Mouse (Mus musculus) forebrain, embryonic 13.5 days (tissue): ENCODE measurements around the gene Kirrel. TPM values are rescaled to one million over a fixed set of nuclear protein-coding genes. Genes with fewer than 3 reads are reported as not detected.

Experiments
- ATAC-seq: fragments of 200-750 bp; cut with Nextera tagmentation; 2 replicates; pipeline ENCODE4 v1.8.0; 2017
- H3K27ac ChIP-seq: fragments of 300-500 bp; sonication (generic); 2 replicates; pipeline ENCODE4 v1.5.1; 2015; ENCODE audit warnings: inconsistent platforms, mild to moderate bottlenecking, moderate library complexity
- H3K27me3 ChIP-seq: fragments of 300-500 bp; sonication (generic); 2 replicates; pipeline ENCODE4 v1.6.1; 2015; ENCODE audit warnings: mild to moderate bottlenecking, inconsistent platforms
- H3K36me3 ChIP-seq: fragments of 300-500 bp; sonication (generic); 2 replicates; pipeline ENCODE4 v1.6.1; 2015; ENCODE audit warnings: mild to moderate bottlenecking, inconsistent platforms; ENCODE audit not compliant: poor library complexity, severe bottlenecking
- H3K4me1 ChIP-seq: fragments of 300-500 bp; sonication (generic); 2 replicates; pipeline ENCODE4 v1.6.1; 2015; ENCODE audit warnings: inconsistent platforms
- H3K4me2 ChIP-seq: fragments of 300-500 bp; sonication (generic); 2 replicates; pipeline ENCODE4 v1.6.1; 2015; ENCODE audit warnings: inconsistent platforms, mild to moderate bottlenecking, moderate library complexity
- H3K4me3 ChIP-seq: fragments of 300-500 bp; sonication (generic); 2 replicates; pipeline ENCODE4 v1.5.1; 2015; ENCODE audit warnings: mild to moderate bottlenecking, inconsistent platforms
- H3K9ac ChIP-seq: fragments of 300-500 bp; sonication (generic); 2 replicates; pipeline ENCODE4 v1.6.1; 2015; ENCODE audit warnings: mild to moderate bottlenecking, inconsistent platforms
- H3K9me3 ChIP-seq: fragments of 300-500 bp; sonication (generic); replicated peaks from 2 replicates; pipeline ENCODE4 v1.6.1; 2016; ENCODE audit warnings: inconsistent platforms
- WGBS: fragments of 180-500 bp; shearing (Covaris S2); methylation state at CpG from one replicate; pipeline ENCODE4 v1.1.7; 2015; 5-methylcytosine and 5-hydroxymethylcytosine counted together
- polyA plus RNA-seq: library from polyadenylated mRNA; unstranded; fragments of >200 nt; fragmentation: Nextera tagmentation; extraction: Ambion mirVana; gene quantifications from 2 replicates; pipeline ENCODE4 v1.2.1, GENCODE M21; 2015

Kirrel gene
- polyA plus RNA-seq: 5.8 and 7.4 TPM in 2 replicates

GRCm38 (mm10) chr3:87174096-87174768 is at the start of gene Kirrel:
Kirrel (minus strand) TSS chr3:87174747.
- Histone ChIP-seq H3K4me1 (peaks cover 44% of the 10 kb centered on the region), H3K4me3 (peak within 1 kb of the TSS; percentile 55), H3K36me3 (no peaks in the 10 kb centered on the region), H3K9me3 (no peaks in the 10 kb centered on the region), H3K27me3 (0 out of 2 replicates have a peak, but pooled peaks cover 6% of the 10 kb centered on the region), H3K4me2 (peak within 1 kb of the TSS; percentile 82), H3K27ac (peak within 1 kb of the TSS; percentile 68), H3K9ac (peak within 1 kb of the TSS; percentile 82)
- peak; percentile 89 for ATAC-seq
- WGBS: under 1% methylated on average over 43 of the region's 45 CpGs

DNA sequence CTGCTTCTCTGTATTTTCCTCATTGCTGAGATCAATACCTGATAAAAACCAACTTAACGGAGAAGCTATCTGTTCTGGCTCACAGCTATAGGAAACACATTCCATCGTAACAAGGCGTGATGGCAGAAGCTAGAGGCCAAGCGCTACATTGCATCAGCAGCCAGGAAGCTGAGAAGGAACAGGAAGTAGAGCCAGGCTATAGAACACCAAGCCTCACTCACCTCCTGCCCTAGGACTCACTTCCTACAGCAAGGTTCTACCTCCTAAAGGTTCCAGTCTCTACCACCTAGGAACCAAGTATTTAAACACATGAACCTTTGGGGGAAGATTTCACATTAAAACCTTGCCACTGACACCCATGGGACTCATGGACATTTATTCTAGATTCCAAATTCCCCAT is 49.1 kb upstream of the Kirrel start:
- no peaks in the 10 kb centered on the region for H3K9me3 ChIP-seq
- ATAC-seq: no peak
- H3K4me2 ChIP-seq: no peak overlapping the region
- no peak overlapping the region for H3K9ac ChIP-seq
- no peak overlapping the region for H3K4me3 ChIP-seq
- H3K36me3 ChIP-seq: no peaks in the 10 kb centered on the region
- no peaks in the 10 kb centered on the region for H3K27me3 ChIP-seq
- 92% methylated on average over 4 of the region's 4 CpGs for WGBS
- H3K4me1 ChIP-seq: no peaks in the 10 kb centered on the region
- no peak overlapping the region for H3K27ac ChIP-seq

GRCm38 (mm10) chr3:87222346-87222745 is 47.8 kb upstream of the Kirrel start:
- Histone ChIP-seq H3K27ac (no peak overlapping the region), H3K4me3 (no peak overlapping the region), H3K36me3 (no peaks in the 10 kb centered on the region), H3K27me3 (no peaks in the 10 kb centered on the region), H3K4me2 (no peak overlapping the region), H3K4me1 (no peaks in the 10 kb centered on the region), H3K9ac (no peak overlapping the region), H3K9me3 (no peaks in the 10 kb centered on the region)
- no peak for ATAC-seq
- 87% methylated on average over 5 of the region's 5 CpGs for WGBS

DNA sequence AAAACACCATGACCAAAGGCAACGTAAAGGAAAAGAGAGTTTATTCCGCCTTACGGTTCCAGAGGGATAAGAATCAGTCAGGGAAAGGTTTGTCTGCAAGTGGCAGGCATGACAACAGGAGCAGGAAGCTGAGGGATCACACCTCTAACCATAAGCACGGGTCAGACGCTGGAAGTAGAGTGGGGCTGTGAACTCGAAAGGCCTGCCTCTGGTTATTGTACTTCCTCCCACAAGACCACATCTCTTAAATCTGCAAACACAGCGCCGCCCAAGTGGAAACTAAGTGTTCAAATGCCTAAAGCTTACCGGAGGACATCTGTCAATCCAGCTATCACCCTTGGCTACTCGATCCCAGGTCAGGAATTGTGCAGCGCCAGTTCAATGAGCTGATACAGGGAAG is 40.6 kb upstream of the Kirrel start:
- no peak overlapping the region for H3K9ac ChIP-seq
- no peaks in the 10 kb centered on the region for H3K36me3 ChIP-seq
- no peak overlapping the region for H3K27ac ChIP-seq
- no peaks in the 10 kb centered on the region for H3K27me3 ChIP-seq
- H3K4me2 ChIP-seq: no peak overlapping the region
- 84% methylated on average over 11 of the region's 11 CpGs for WGBS
- no peak overlapping the region for H3K4me3 ChIP-seq
- no peaks in the 10 kb centered on the region for H3K4me1 ChIP-seq
- ATAC-seq: no peak
- H3K9me3 ChIP-seq: no peaks in the 10 kb centered on the region

- no peak overlapping the region for H3K4me2 ChIP-seq
- H3K36me3 ChIP-seq: no peaks in the 10 kb centered on the region
- ATAC-seq: no peak
- no peak overlapping the region for H3K9ac ChIP-seq
- no peaks in the 10 kb centered on the region for H3K27me3 ChIP-seq
- no peaks in the 10 kb centered on the region for H3K4me1 ChIP-seq
- no peak overlapping the region for H3K4me3 ChIP-seq
- H3K9me3 ChIP-seq: no peaks in the 10 kb centered on the region
- WGBS: 87% methylated on average over 19 of the region's 19 CpGs
- no peak overlapping the region for H3K27ac ChIP-seq
Observed at GRCm38 (mm10) chr3:87214221-87214864, 39.8 kb upstream of the Kirrel start.

DNA sequence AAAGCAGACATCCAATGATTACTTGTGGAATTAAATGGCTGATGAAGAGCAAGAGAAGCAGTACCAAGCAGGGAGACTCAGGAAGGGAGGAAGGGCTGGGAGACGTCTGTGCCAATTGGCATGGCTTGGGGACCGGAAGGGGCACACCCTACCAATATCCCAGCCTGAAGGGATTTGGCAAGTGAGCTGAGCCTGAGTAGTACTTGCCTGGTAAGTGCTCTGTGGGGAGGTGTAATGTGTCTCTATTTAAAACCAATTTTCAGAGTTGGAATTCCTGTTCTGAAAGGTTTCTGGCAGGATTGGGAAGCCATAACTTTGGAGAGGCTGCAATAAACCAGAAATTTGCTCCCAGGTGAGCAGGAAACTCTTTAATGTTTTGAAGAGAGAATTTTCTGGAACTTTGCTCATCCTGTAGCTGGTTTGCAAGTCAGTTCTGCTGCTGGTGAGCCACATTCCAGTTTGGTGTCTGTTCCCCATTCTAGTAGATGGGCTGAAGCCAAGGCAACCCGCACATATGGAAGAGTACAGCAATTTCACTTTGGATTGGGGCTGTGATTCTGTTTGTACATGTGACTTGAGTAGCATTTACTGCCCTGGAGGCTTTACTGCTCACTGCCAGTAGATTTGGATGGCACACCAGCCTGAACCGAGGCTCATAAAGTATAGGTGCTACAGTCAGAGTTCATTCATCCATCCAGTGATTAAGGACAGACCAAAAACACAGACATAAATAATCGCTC is 32.0 kb upstream of the Kirrel start:
- ATAC-seq: no peak
- Histone ChIP-seq H3K4me3 (no peak overlapping the region), H3K27ac (no peak overlapping the region), H3K36me3 (no peaks in the 10 kb centered on the region), H3K9me3 (no peaks in the 10 kb centered on the region), H3K4me2 (no peak overlapping the region), H3K4me1 (peaks cover 6% of the 10 kb centered on the region; the same call in 1 of the 2 replicates), H3K9ac (no peak overlapping the region), H3K27me3 (no peaks in the 10 kb centered on the region)
- 87% methylated on average over 5 of the region's 5 CpGs for WGBS

GRCm38 (mm10) chr3:87196637-87197036 is 22.1 kb upstream of the Kirrel start:
- WGBS: 40% methylated on average over 6 of the region's 6 CpGs
- no peaks in the 10 kb centered on the region for H3K9me3 ChIP-seq
- no peaks in the 10 kb centered on the region for H3K36me3 ChIP-seq
- ATAC-seq: no peak
- no peak overlapping the region for H3K4me2 ChIP-seq
- no peak overlapping the region for H3K27ac ChIP-seq
- no peaks in the 10 kb centered on the region for H3K4me1 ChIP-seq
- H3K4me3 ChIP-seq: no peak overlapping the region
- H3K9ac ChIP-seq: no peak overlapping the region
- H3K27me3 ChIP-seq: no peaks in the 10 kb centered on the region

DNA sequence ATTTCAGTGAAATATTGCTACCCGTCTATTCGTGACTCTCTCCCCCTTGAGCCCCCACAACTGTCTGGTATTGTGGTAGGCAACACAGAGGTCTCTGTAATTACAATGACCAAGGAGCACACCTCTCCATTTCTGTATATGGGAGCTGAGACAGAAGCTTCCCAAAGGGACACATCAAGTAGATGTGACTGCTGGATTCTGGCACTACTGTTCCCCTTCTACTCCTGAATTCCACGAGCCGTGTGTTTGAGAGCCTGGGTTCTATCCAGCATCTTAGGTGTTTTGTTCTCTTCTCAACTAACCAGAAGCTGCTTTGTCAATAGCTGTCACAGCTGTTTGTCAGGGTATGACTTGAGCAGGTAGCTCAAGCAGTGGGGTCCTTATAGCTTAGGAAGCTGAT is 20.5 kb upstream of the Kirrel start:
- Histone ChIP-seq H3K36me3 (no peaks in the 10 kb centered on the region), H3K4me3 (no peak overlapping the region), H3K9me3 (no peaks in the 10 kb centered on the region), H3K27ac (no peak overlapping the region), H3K9ac (no peak overlapping the region), H3K27me3 (no peaks in the 10 kb centered on the region), H3K4me2 (no peak overlapping the region), H3K4me1 (no peaks in the 10 kb centered on the region)
- 87% methylated on average over 4 of the region's 4 CpGs for WGBS
- no peak for ATAC-seq

- 87% methylated on average over 2 of the region's 2 CpGs for WGBS
- no peak overlapping the region for H3K4me3 ChIP-seq
- ATAC-seq: no peak
Observed at GRCm38 (mm10) chr3:87194591-87194990, 20.0 kb upstream of the Kirrel start.

DNA sequence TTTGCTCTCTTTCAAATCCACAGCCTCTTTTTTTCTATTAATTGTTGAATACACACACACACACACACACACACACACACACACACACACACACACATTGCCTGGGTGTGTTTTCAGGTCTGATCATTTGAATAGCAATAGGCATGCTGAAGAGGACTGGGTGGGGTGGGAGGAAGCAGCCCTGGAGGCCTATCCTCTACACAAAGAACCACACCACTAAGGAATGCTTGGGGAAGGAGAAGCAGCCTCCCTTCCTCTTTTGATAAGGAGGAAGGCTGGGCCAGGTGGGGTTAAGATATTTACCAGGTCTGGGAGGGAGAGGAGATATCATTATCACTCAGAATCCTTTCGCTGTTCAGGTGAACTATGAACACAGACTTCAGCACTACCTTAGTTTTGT is 19.2 kb upstream of the Kirrel start:
- no peaks in the 10 kb centered on the region for H3K4me1 ChIP-seq
- H3K9me3 ChIP-seq: no peaks in the 10 kb centered on the region
- H3K9ac ChIP-seq: no peak overlapping the region
- no peak overlapping the region for H3K27ac ChIP-seq
- H3K4me2 ChIP-seq: no peak overlapping the region
- no peaks in the 10 kb centered on the region for H3K36me3 ChIP-seq
- 53% methylated on average over 1 of the region's 1 CpGs for WGBS
- no peaks in the 10 kb centered on the region for H3K27me3 ChIP-seq
- H3K4me3 ChIP-seq: no peak overlapping the region
- no peak for ATAC-seq

More at GRCm38 (mm10) chr3:87194591-87194990, 20.0 kb upstream of the Kirrel start:
- Histone ChIP-seq H3K27ac (no peak overlapping the region), H3K4me2 (no peak overlapping the region), H3K36me3 (no peaks in the 10 kb centered on the region), H3K9me3 (no peaks in the 10 kb centered on the region), H3K4me1 (no peaks in the 10 kb centered on the region), H3K27me3 (no peaks in the 10 kb centered on the region), H3K9ac (no peak overlapping the region)

DNA sequence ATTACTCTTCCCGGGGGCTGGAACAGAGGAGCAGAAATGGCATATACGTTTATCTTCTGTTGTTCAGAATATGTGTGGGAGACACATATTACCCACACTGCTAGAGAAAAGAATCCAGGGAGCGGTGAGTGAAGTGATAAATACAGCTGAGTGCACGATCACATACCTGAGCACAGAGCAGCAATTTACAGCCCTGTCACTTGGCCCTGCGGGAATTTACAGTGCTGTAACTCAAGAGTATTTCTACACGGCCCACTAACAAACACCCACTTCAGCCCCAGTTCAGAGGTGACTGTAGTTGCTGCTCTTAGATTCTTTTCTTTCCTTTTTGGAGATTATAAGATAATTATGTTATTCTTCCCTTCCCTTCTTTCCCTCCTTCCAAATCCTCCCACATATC is 18.8 kb upstream of the Kirrel start:
- Histone ChIP-seq H3K4me2 (no peak overlapping the region), H3K36me3 (no peaks in the 10 kb centered on the region), H3K27ac (no peak overlapping the region), H3K4me3 (no peak overlapping the region), H3K9me3 (no peaks in the 10 kb centered on the region), H3K4me1 (no peaks in the 10 kb centered on the region), H3K27me3 (no peaks in the 10 kb centered on the region), H3K9ac (no peak overlapping the region)
- ATAC-seq: no peak
- WGBS: 67% methylated on average over 6 of the region's 6 CpGs

- Histone ChIP-seq H3K4me3 (no peak overlapping the region), H3K27me3 (0 out of 2 replicates have a peak, but pooled peaks cover 6% of the 10 kb centered on the region), H3K4me2 (no peak overlapping the region), H3K9me3 (no peaks in the 10 kb centered on the region), H3K9ac (no peak overlapping the region), H3K36me3 (no peaks in the 10 kb centered on the region), H3K4me1 (peaks cover 23% of the 10 kb centered on the region), H3K27ac (no peak overlapping the region)
- 76% methylated on average over 4 of the region's 4 CpGs for WGBS
- no peak for ATAC-seq
Observed at GRCm38 (mm10) chr3:87176687-87177086, 2.1 kb upstream of the Kirrel start.
